Mouse (Mus musculus): ENCODE measurements around the gene Rsrc1.
A peak's percentile ranks its signal among the peaks of the same experiment; 100 is the strongest.

Rsrc1 gene

DNA sequence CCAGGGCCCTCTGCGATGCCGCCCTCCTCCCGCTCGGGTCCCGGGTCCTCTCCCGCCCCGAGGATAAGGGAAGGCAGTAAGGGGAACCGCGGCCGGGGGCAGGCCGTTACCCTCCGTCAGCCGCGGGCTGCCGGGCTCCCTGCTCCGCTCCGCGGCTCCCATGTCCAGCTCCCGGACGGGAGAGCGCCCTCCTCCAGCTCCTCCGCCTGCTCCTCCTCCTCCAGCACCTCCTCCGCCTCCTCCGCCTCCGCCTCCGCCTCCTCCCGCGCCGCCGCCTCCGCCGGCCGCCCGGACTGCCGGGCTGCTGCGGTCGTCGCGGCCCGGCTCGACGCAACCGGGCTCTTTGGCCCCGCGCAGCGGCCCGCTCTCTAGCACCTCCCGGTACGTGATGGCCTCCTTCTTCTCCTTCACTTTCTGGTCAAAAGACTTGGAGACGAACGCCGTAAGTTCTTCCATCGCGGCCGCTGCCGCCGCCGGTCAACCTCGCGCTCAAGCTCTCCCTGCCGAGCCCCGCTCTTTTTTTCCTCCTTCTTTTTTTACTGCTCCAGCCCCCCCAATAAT, at the start of gene Rsrc1:
Gene Rsrc1 (plus strand): TSS at position 290 of the 561 bp plus-strand sequence.
- H3K36me3 ChIP-seq (ENCODE audit: insufficient read depth, low read length) = no peaks in the 10 kb centered on the region
- H3K9me3 ChIP-seq (ENCODE audit: low read length) = no peaks in the 10 kb centered on the region
- peak within 1 kb of the TSS; percentile 77 for H3K4me3 ChIP-seq (replicated peaks; ENCODE audit: low read length)
- peaks cover 29% of the 10 kb centered on the region for H3K4me1 ChIP-seq (replicated peaks; ENCODE audit: low read depth, low read length)
- H3K27me3 ChIP-seq (ENCODE audit: insufficient read depth, low read length) = peaks cover 71% of the 10 kb centered on the region
- TF ChIP-seq POU5F1 (IDR thresholded peaks at IDR 0.05; ENCODE audit: borderline replicate concordance, low read length) (no peak), NANOG (IDR thresholded peaks at IDR 0.05; ENCODE audit: borderline replicate concordance, low read length) (no peak), CTCF (conservative IDR thresholded peaks at IDR 0.05; ENCODE audit: low read length) (no peak)

DNA sequence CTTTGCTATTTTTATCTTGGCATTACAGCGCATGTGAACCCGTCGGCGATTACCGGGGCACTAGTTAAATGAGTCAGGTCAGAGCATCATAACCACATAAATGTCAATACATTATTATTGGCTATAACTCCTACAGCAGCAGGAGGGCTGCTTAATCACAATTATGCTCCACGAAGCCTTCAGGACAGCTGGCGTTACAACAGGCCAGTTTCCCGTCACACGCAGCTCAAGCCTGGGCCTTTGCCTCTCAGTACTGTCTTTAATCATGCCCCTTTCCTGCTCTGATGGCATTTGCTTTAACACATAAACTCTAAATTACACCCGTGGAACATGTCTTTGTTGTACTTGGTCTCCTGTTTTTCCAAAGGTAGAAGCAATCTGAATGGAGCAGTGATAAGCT, 41.5 kb upstream of the Rsrc1 start:
- no peaks in the 10 kb centered on the region for H3K4me1 ChIP-seq (replicated peaks; ENCODE audit: low read depth, low read length)
- no peaks in the 10 kb centered on the region for H3K36me3 ChIP-seq (ENCODE audit: insufficient read depth, low read length)
- TF ChIP-seq CTCF (conservative IDR thresholded peaks at IDR 0.05; ENCODE audit: low read length) = no peak
- TF ChIP-seq POU5F1 (IDR thresholded peaks at IDR 0.05; ENCODE audit: borderline replicate concordance, low read length) = no peak
- no peak for TF ChIP-seq NANOG (IDR thresholded peaks at IDR 0.05; ENCODE audit: borderline replicate concordance, low read length)
- no peaks in the 10 kb centered on the region for H3K9me3 ChIP-seq (ENCODE audit: low read length)
- no peak overlapping the region for H3K4me3 ChIP-seq (replicated peaks; ENCODE audit: low read length)
- H3K27me3 ChIP-seq (ENCODE audit: insufficient read depth, low read length) = no peaks in the 10 kb centered on the region

DNA sequence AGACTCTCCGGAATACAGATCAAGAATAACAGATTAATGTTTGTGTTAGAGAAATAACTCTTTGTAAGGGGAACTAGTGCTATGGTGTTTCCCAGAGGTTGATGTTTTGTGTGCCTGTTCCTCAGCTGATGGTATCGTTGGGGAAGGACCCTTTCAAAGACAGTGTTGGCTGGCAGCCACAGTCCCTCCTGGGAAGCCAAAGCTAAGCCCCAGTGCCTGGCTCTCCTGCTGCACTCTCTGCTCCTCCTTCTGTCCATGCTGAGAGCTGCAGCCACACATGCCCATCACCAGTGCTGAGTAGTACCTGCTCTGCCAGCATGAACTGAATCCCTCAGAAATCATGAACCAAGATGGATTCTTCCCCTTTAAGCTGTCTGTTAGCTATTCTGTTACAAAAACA, 26.1 kb upstream of the Rsrc1 start:
- no peak overlapping the region for H3K4me3 ChIP-seq (replicated peaks; ENCODE audit: low read length)
- no peak for TF ChIP-seq NANOG (IDR thresholded peaks at IDR 0.05; ENCODE audit: borderline replicate concordance, low read length)
- no peak for TF ChIP-seq POU5F1 (IDR thresholded peaks at IDR 0.05; ENCODE audit: borderline replicate concordance, low read length)
- no peak for TF ChIP-seq CTCF (conservative IDR thresholded peaks at IDR 0.05; ENCODE audit: low read length)
- H3K4me1 ChIP-seq (replicated peaks; ENCODE audit: low read depth, low read length) = no peaks in the 10 kb centered on the region
- H3K27me3 ChIP-seq (ENCODE audit: insufficient read depth, low read length) = no peaks in the 10 kb centered on the region
- no peaks in the 10 kb centered on the region for H3K36me3 ChIP-seq (ENCODE audit: insufficient read depth, low read length)
- H3K9me3 ChIP-seq (ENCODE audit: low read length) = no peaks in the 10 kb centered on the region

DNA sequence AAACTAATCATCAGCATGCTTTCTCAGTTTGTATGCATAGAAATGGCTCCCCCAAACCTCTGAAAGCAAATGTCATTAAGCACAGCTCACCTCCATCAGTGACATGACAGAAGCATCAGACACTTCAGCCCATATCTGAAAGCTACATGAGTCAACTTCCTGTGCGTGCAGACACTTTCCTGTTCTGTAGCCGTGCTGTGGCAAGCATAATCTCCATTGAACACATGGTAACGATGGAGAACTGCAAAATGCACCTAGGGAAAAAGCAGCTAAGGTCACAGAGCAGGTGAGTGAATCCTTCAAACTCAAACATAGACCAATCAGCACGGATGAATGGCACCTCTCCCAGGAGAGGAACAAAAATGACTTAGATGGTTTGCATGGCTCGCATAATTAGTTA, 21.2 kb upstream of the Rsrc1 start:
- Histone ChIP-seq H3K9me3 (ENCODE audit: low read length) (no peaks in the 10 kb centered on the region), H3K4me3 (replicated peaks; ENCODE audit: low read length) (no peak overlapping the region), H3K36me3 (ENCODE audit: insufficient read depth, low read length) (no peaks in the 10 kb centered on the region), H3K27me3 (ENCODE audit: insufficient read depth, low read length) (0 out of 2 replicates have a peak, but pooled peaks cover 3% of the 10 kb centered on the region), H3K4me1 (replicated peaks; ENCODE audit: low read depth, low read length) (no peaks in the 10 kb centered on the region)
- TF ChIP-seq POU5F1 (IDR thresholded peaks at IDR 0.05; ENCODE audit: borderline replicate concordance, low read length) (no peak), CTCF (conservative IDR thresholded peaks at IDR 0.05; ENCODE audit: low read length) (no peak), NANOG (IDR thresholded peaks at IDR 0.05; ENCODE audit: borderline replicate concordance, low read length) (no peak)

DNA sequence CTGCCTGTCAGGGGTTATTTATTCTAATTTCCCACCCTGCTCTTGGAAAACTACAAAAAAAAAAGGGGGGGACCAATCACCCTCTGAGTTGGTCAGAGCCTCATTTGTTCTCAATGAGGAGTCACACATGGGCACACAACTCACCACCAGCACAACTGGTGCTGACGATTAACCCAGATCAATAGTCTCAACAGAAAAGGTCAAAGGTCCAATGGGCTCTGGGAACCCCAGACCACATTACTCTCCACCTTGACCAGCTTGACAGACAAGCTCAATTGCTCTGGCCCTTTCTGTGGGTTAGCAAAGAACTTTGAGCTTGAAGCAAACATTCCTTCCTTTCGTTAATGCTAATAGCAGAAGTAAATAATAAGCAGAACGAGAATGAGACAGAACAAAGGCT, 16.3 kb upstream of the Rsrc1 start:
- Histone ChIP-seq H3K36me3 (ENCODE audit: insufficient read depth, low read length) (no peaks in the 10 kb centered on the region), H3K9me3 (ENCODE audit: low read length) (no peaks in the 10 kb centered on the region), H3K4me1 (replicated peaks; ENCODE audit: low read depth, low read length) (peaks cover 4% of the 10 kb centered on the region), H3K4me3 (replicated peaks; ENCODE audit: low read length) (no peak overlapping the region), H3K27me3 (ENCODE audit: insufficient read depth, low read length) (peaks cover 11% of the 10 kb centered on the region)
- no peak for TF ChIP-seq NANOG (IDR thresholded peaks at IDR 0.05; ENCODE audit: borderline replicate concordance, low read length)
- TF ChIP-seq CTCF (conservative IDR thresholded peaks at IDR 0.05; ENCODE audit: low read length) = no peak
- TF ChIP-seq POU5F1 (IDR thresholded peaks at IDR 0.05; ENCODE audit: borderline replicate concordance, low read length) = no peak

DNA sequence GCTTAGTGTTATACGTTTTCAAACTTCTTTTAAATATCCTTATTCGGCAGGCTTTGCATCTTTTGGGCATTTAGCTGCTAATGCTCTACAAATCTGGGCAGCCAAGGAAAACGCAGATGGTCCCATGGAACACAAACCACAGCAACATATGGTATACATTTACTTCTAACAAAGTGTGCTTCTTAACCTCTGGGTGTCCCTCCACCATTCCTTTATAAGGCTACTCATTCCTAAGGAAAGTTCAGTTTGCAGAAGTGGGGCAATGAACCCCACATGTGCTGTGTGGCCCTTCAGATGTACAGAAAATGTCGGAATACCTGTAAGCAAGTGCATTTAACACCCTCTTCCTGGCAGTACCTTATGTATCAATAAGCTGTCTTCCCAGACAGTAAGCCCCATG, 13.7 kb upstream of the Rsrc1 start:
- Histone ChIP-seq H3K4me3 (replicated peaks; ENCODE audit: low read length) (no peak overlapping the region), H3K36me3 (ENCODE audit: insufficient read depth, low read length) (no peaks in the 10 kb centered on the region), H3K9me3 (ENCODE audit: low read length) (no peaks in the 10 kb centered on the region), H3K27me3 (ENCODE audit: insufficient read depth, low read length) (peaks cover 33% of the 10 kb centered on the region), H3K4me1 (replicated peaks; ENCODE audit: low read depth, low read length) (peaks cover 17% of the 10 kb centered on the region)
- no peak for TF ChIP-seq CTCF (conservative IDR thresholded peaks at IDR 0.05; ENCODE audit: low read length)
- no peak for TF ChIP-seq POU5F1 (IDR thresholded peaks at IDR 0.05; ENCODE audit: borderline replicate concordance, low read length)
- no peak for TF ChIP-seq NANOG (IDR thresholded peaks at IDR 0.05; ENCODE audit: borderline replicate concordance, low read length)

DNA sequence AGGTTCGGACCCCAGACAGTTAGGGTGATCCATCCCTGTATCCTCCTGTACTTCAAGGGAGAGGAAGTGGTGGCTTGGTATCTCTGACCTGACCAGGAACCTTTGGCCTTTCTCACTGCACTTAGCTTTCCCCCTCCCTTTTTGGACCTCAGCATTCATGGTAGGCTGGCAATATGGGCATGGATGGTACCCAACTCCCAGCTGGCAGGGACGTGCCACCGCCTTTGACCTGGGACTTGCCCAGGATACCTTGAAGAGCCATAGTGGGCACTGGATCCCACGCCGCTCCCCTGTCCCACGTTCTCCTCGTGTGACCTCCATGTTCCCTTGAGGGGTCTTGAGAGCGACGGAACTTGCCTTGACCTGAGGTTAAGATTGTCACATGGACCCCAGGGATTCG, 10.9 kb upstream of the Rsrc1 start:
- H3K9me3 ChIP-seq (ENCODE audit: low read length) = no peaks in the 10 kb centered on the region
- H3K4me3 ChIP-seq (replicated peaks; ENCODE audit: low read length) = peak overlapping the region; percentile 67
- TF ChIP-seq POU5F1 (IDR thresholded peaks at IDR 0.05; ENCODE audit: borderline replicate concordance, low read length) (no peak), CTCF (conservative IDR thresholded peaks at IDR 0.05; ENCODE audit: low read length) (no peak), NANOG (IDR thresholded peaks at IDR 0.05; ENCODE audit: borderline replicate concordance, low read length) (no peak)
- H3K27me3 ChIP-seq (ENCODE audit: insufficient read depth, low read length) = peaks cover 55% of the 10 kb centered on the region
- no peaks in the 10 kb centered on the region for H3K36me3 ChIP-seq (ENCODE audit: insufficient read depth, low read length)
- peaks cover 19% of the 10 kb centered on the region for H3K4me1 ChIP-seq (replicated peaks; ENCODE audit: low read depth, low read length)

DNA sequence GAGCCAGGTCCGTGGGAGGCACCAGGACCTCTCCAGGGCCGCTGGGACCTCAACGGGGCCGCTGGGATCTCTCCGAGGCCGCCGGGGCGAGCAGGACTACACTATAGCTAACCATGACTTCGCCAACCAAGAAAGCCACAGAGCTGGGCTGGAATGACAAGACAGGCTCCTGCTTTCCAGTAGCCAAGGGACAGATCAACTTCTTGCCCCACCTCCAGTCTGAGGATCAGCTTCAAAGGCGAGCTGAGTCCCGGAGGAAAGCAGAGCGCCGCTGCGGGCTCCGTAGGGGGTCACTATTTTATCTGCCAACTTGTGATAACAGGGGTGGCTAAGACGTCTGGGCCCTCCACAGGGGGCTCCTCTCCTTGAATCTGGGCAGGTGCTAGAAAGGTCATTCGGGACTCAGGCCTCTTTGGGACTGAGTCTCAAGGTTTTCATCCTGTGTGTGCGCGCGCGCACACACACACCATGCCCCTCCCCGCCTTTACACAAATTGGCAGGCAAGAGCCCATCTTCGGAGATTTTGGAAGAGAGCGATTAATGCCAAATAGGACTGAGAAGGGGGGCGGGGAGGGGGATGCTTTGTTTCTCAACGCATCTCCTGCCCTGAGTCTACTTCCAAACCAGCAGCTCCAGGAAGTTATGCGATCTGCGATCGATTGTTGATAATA, 10.4 kb upstream of the Rsrc1 start:
- TF ChIP-seq POU5F1 (IDR thresholded peaks at IDR 0.05; ENCODE audit: borderline replicate concordance, low read length) (no peak), CTCF (conservative IDR thresholded peaks at IDR 0.05; ENCODE audit: low read length) (no peak), NANOG (IDR thresholded peaks at IDR 0.05; ENCODE audit: borderline replicate concordance, low read length) (no peak)
- peaks cover 56% of the 10 kb centered on the region for H3K27me3 ChIP-seq (ENCODE audit: insufficient read depth, low read length)
- H3K4me1 ChIP-seq (replicated peaks; ENCODE audit: low read depth, low read length) = peaks cover 19% of the 10 kb centered on the region
- no peaks in the 10 kb centered on the region for H3K9me3 ChIP-seq (ENCODE audit: low read length)
- H3K4me3 ChIP-seq (replicated peaks; ENCODE audit: low read length) = peak overlapping the region; percentile 67
- no peaks in the 10 kb centered on the region for H3K36me3 ChIP-seq (ENCODE audit: insufficient read depth, low read length)

Measured in E14TG2a.4 (cell line).